Mouse (Mus musculus): ENCODE measurements around the gene Aurkb.

DNA sequence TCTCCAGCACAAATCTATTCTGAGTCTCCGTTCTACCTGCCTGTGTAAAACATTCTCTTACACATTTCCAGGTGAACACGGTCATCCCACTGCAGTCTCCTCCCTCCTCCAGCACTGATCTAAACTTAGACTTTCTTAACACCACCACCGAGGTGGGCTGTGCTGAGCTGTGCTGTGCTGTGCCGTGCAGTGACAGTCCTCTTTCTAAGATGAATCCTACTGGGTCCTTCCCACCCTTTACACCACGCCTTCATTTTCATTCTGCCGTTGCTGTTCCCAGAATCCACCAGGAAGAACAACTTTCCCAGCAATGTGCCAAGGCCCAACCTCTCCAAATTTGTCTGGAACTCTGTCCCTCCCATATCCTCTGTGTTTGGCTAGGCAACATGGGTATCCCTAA is 40.9 kb downstream of the Aurkb start:
- TF ChIP-seq MAFK (IDR thresholded peaks at IDR 0.05; ENCODE audit: insufficient read depth, low read depth, low read length) (no peak), ZC3H11A (IDR thresholded peaks at IDR 0.05; ENCODE audit: borderline replicate concordance, low read depth, low read length) (no peak), CHD2 (IDR thresholded peaks at IDR 0.05; ENCODE audit: low read depth, low read length) (no peak)
